Mouse (Mus musculus): Measurements from ENCODE around the gene Pmepa1. TPM values are rescaled to one million over a fixed set of nuclear protein-coding genes. Genes with fewer than 3 reads are reported as not detected.

Pmepa1 gene
- polyA plus RNA-seq, 1 experiment: 260 TPM

DNA sequence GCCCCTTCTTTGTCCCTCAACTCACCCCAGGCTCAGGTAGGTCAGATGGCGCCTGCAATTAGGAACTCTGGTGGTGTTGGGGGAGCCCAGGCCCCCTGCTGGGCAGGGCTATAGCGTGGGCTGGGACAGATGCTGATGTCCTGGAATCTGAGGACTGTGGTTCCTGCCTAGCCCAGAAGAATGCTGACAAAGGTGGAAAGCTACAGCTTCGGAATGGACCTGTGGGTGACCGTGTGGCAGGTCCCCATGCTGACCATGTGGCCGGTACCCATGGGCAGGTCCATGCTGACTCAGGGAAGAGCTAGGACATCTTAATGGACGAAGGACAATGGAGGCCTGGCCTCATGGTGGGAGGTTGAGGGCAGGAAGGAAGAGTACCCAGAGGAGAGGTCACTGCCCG lies 93.5 kb downstream of the Pmepa1 start:
- no peak for TF ChIP-seq USF1 (IDR thresholded peaks at IDR 0.05; ENCODE audit: low read depth)
- no peak for TF ChIP-seq POLR2A (IDR thresholded peaks at IDR 0.05; ENCODE audit: insufficient read length, low read depth)
- no peak for TF ChIP-seq MYOG (IDR thresholded peaks at IDR 0.05; ENCODE audit: control insufficient read depth in 1 of 3, insufficient read depth in 1 of 3, insufficient read length in 2 of 3, low read depth in 2 of 3)
- TF ChIP-seq E2F4 (IDR thresholded peaks at IDR 0.05; ENCODE audit: insufficient read depth): no peak
- TF ChIP-seq MYOD1 (IDR thresholded peaks at IDR 0.05; ENCODE audit: control insufficient read depth in 1 of 3, insufficient read length in 2 of 3, low read depth in 2 of 3): no peak
- TF ChIP-seq TCF12 (IDR thresholded peaks at IDR 0.05; ENCODE audit: insufficient read depth, poor library complexity, severe bottlenecking): no peak
- TF ChIP-seq MAX (IDR thresholded peaks at IDR 0.05; ENCODE audit: low read depth): no peak
- TF ChIP-seq REST (IDR thresholded peaks at IDR 0.05; ENCODE audit: insufficient read depth, insufficient read length): no peak
- TF ChIP-seq POLR2AphosphoS2 (IDR thresholded peaks at IDR 0.05; ENCODE audit: insufficient read length, low read depth): no peak
- TF ChIP-seq CEBPB (IDR thresholded peaks at IDR 0.05; ENCODE audit: insufficient read depth, poor library complexity, severe bottlenecking): no peak
- TF ChIP-seq TCF3 (IDR thresholded peaks at IDR 0.05; ENCODE audit: insufficient read length, low read depth): no peak
- H3K36me3 ChIP-seq (ENCODE audit: control insufficient read depth, insufficient read depth): no peaks in the 10 kb centered on the region
- peaks cover 53% of the 10 kb centered on the region for H3K27me3 ChIP-seq (ENCODE audit: control insufficient read depth, insufficient read depth, insufficient read length)
- no peaks in the 10 kb centered on the region for H3K79me2 ChIP-seq (ENCODE audit: control insufficient read depth, insufficient read depth)
- H3ac ChIP-seq (ENCODE audit: control insufficient read depth, insufficient read length): no peak overlapping the region
- no peak overlapping the region for H3K4me2 ChIP-seq (ENCODE audit: low read depth)
- no peak overlapping the region for H3K4me3 ChIP-seq

DNA sequence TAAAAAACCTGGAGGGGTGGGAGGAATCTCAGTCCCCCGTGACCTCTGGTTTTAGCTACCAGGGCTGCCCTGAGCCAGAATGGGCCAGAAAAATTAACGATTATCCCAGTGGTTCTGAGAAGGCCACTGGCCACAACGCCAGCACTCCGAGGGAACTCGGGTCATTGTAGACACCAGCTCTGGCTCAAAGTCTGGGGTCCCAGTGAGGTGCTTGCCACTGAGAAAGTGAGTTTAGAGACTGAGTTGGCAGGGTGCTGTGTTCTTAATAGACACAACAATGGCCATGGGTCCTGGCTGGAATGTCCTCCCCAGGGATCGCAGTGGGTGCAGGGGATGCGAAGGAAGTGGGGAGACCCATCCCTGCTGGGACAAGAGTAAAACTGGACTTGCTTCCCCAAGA lies 94.4 kb downstream of the Pmepa1 start:
- TF ChIP-seq POLR2A (IDR thresholded peaks at IDR 0.05; ENCODE audit: insufficient read length, low read depth): no peak
- TF ChIP-seq MYOG (IDR thresholded peaks at IDR 0.05; ENCODE audit: control insufficient read depth in 1 of 3, insufficient read depth in 1 of 3, insufficient read length in 2 of 3, low read depth in 2 of 3): no peak
- TF ChIP-seq REST (IDR thresholded peaks at IDR 0.05; ENCODE audit: insufficient read depth, insufficient read length): no peak
- TF ChIP-seq POLR2AphosphoS2 (IDR thresholded peaks at IDR 0.05; ENCODE audit: insufficient read length, low read depth): no peak
- no peak for TF ChIP-seq MAX (IDR thresholded peaks at IDR 0.05; ENCODE audit: low read depth)
- no peak for TF ChIP-seq CEBPB (IDR thresholded peaks at IDR 0.05; ENCODE audit: insufficient read depth, poor library complexity, severe bottlenecking)
- TF ChIP-seq MYOD1 (IDR thresholded peaks at IDR 0.05; ENCODE audit: control insufficient read depth in 1 of 3, insufficient read length in 2 of 3, low read depth in 2 of 3): no peak
- no peak for TF ChIP-seq E2F4 (IDR thresholded peaks at IDR 0.05; ENCODE audit: insufficient read depth)
- TF ChIP-seq USF1 (IDR thresholded peaks at IDR 0.05; ENCODE audit: low read depth): no peak
- TF ChIP-seq TCF12 (IDR thresholded peaks at IDR 0.05; ENCODE audit: insufficient read depth, poor library complexity, severe bottlenecking): no peak
- no peak for TF ChIP-seq TCF3 (IDR thresholded peaks at IDR 0.05; ENCODE audit: insufficient read length, low read depth)
- no peak for TF ChIP-seq SRF (IDR thresholded peaks at IDR 0.05; ENCODE audit: control insufficient read depth, insufficient read length, low read depth)
- Histone ChIP-seq H3K79me2 (ENCODE audit: control insufficient read depth, insufficient read depth) (no peaks in the 10 kb centered on the region), H3K27me3 (ENCODE audit: control insufficient read depth, insufficient read depth, insufficient read length) (peaks cover 59% of the 10 kb centered on the region), H3K4me3 (no peak overlapping the region), H3K36me3 (ENCODE audit: control insufficient read depth, insufficient read depth) (no peaks in the 10 kb centered on the region), H3ac (ENCODE audit: control insufficient read depth, insufficient read length) (no peak overlapping the region), H3K4me2 (ENCODE audit: low read depth) (no peak overlapping the region)

DNA sequence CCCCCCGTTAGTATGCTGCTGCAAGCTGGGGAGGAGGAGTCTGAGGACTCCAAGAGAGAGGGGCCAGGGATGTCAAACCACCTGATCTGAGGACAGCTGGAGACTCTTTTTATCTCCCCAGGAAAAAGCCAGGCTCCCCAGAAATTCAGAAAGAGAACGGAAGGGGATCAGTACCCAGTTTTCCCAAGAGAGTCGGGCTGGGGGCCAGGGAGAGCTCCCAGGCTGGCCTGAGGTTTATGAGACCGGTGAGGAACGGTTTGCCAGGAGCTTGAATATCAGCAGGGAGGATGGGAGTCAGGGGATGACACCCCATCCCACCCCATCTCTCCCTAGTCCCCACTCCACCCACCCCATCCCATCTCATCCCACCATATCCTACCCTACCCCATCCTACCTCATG lies 94.8 kb downstream of the Pmepa1 start:
- Histone ChIP-seq H3K36me3 (ENCODE audit: control insufficient read depth, insufficient read depth) (no peaks in the 10 kb centered on the region), H3K4me2 (ENCODE audit: low read depth) (no peak overlapping the region), H3ac (ENCODE audit: control insufficient read depth, insufficient read length) (no peak overlapping the region), H3K79me2 (ENCODE audit: control insufficient read depth, insufficient read depth) (no peaks in the 10 kb centered on the region), H3K4me3 (no peak overlapping the region), H3K27me3 (ENCODE audit: control insufficient read depth, insufficient read depth, insufficient read length) (peaks cover 62% of the 10 kb centered on the region)
- TF ChIP-seq TCF12 (IDR thresholded peaks at IDR 0.05; ENCODE audit: insufficient read depth, poor library complexity, severe bottlenecking): no peak
- TF ChIP-seq MYOG (IDR thresholded peaks at IDR 0.05; ENCODE audit: control insufficient read depth in 1 of 3, insufficient read depth in 1 of 3, insufficient read length in 2 of 3, low read depth in 2 of 3): no peak
- no peak for TF ChIP-seq TCF3 (IDR thresholded peaks at IDR 0.05; ENCODE audit: insufficient read length, low read depth)
- no peak for TF ChIP-seq REST (IDR thresholded peaks at IDR 0.05; ENCODE audit: insufficient read depth, insufficient read length)
- no peak for TF ChIP-seq MAX (IDR thresholded peaks at IDR 0.05; ENCODE audit: low read depth)
- TF ChIP-seq SRF (IDR thresholded peaks at IDR 0.05; ENCODE audit: control insufficient read depth, insufficient read length, low read depth): no peak
- no peak for TF ChIP-seq USF1 (IDR thresholded peaks at IDR 0.05; ENCODE audit: low read depth)
- TF ChIP-seq POLR2A (IDR thresholded peaks at IDR 0.05; ENCODE audit: insufficient read length, low read depth): no peak
- no peak for TF ChIP-seq CEBPB (IDR thresholded peaks at IDR 0.05; ENCODE audit: insufficient read depth, poor library complexity, severe bottlenecking)
- TF ChIP-seq MYOD1 (IDR thresholded peaks at IDR 0.05; ENCODE audit: control insufficient read depth in 1 of 3, insufficient read length in 2 of 3, low read depth in 2 of 3): no peak

DNA sequence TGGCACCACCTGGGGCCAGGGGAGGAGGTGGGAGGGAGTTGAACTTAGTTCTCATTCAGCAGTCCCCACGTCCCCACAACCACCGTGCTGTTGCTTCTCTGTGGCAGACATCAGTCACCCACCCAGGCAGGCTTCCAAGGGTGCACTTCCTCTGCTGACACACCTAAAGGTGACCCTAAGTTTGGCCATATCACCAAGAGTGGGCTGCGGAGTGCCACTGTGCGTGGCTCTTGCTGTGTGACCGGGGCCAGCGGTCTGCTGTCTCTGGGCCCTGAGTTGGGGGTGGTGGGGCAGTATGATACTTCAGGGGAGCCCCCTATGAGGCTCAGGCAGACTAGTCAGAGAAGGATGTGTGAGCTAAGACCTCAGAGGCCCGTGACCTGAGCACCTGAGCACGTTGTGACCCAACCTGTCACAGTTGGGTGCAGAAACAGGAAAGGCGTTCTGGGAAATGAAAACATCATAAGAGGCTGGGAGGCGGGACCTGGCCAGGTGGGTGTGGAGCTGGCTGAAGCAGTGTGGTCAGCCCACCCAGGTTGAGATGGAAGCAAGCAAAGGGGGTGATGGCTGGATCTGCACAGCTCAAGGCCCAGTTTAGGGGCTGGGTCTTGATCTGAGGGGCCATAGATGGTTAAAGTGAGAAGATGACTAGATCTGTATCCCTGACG lies 95.5 kb downstream of the Pmepa1 start:
- H3K27me3 ChIP-seq (ENCODE audit: control insufficient read depth, insufficient read depth, insufficient read length): peaks cover 62% of the 10 kb centered on the region
- no peaks in the 10 kb centered on the region for H3K79me2 ChIP-seq (ENCODE audit: control insufficient read depth, insufficient read depth)
- no peak overlapping the region for H3K4me3 ChIP-seq
- no peak for TF ChIP-seq REST (IDR thresholded peaks at IDR 0.05; ENCODE audit: insufficient read depth, insufficient read length)
- TF ChIP-seq MYOD1 (IDR thresholded peaks at IDR 0.05; ENCODE audit: control insufficient read depth in 1 of 3, insufficient read length in 2 of 3, low read depth in 2 of 3): no peak
- no peak for TF ChIP-seq TCF3 (IDR thresholded peaks at IDR 0.05; ENCODE audit: insufficient read length, low read depth)
- no peak for TF ChIP-seq CEBPB (IDR thresholded peaks at IDR 0.05; ENCODE audit: insufficient read depth, poor library complexity, severe bottlenecking)
- TF ChIP-seq TCF12 (IDR thresholded peaks at IDR 0.05; ENCODE audit: insufficient read depth, poor library complexity, severe bottlenecking): no peak
- TF ChIP-seq E2F4 (IDR thresholded peaks at IDR 0.05; ENCODE audit: insufficient read depth): no peak
- no peak for TF ChIP-seq MYOG (IDR thresholded peaks at IDR 0.05; ENCODE audit: control insufficient read depth in 1 of 3, insufficient read depth in 1 of 3, insufficient read length in 2 of 3, low read depth in 2 of 3)
- no peak for TF ChIP-seq POLR2AphosphoS2 (IDR thresholded peaks at IDR 0.05; ENCODE audit: insufficient read length, low read depth)
- no peak for TF ChIP-seq POLR2A (IDR thresholded peaks at IDR 0.05; ENCODE audit: insufficient read length, low read depth)
- no peak for TF ChIP-seq MAX (IDR thresholded peaks at IDR 0.05; ENCODE audit: low read depth)
- TF ChIP-seq SRF (IDR thresholded peaks at IDR 0.05; ENCODE audit: control insufficient read depth, insufficient read length, low read depth): no peak
- no peak for TF ChIP-seq USF1 (IDR thresholded peaks at IDR 0.05; ENCODE audit: low read depth)
- no peak overlapping the region for H3ac ChIP-seq (ENCODE audit: control insufficient read depth, insufficient read length)
- no peaks in the 10 kb centered on the region for H3K36me3 ChIP-seq (ENCODE audit: control insufficient read depth, insufficient read depth)
- no peak overlapping the region for H3K4me2 ChIP-seq (ENCODE audit: low read depth)
